Mouse (Mus musculus): ENCODE measurements around the gene Fbxl2.

Fbxl2 gene

DNA sequence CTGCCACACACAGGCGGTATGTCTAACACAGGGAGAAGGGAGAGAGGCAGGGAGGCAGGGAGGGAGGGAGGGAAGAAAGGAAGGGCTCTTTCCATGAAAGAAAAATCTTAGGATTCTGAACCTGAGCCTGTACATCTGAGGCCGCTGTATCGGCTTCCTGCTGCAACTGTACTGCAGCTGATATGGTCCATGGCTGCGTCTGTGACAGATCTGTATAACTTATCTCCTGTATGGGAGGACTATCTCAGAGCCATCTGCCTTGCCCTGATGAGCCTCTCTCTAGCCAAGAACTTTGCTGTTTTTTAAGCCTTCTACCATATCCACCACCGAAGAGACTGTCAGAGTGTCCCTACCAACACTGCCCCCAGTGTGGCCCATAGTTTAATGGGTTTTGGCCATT lies 130.2 kb downstream of the Fbxl2 start:
- no peak for DNase-seq (ENCODE audit: low read depth, low spot score)
